Comparison of ENCODE assay signal across 17 mouse cellular contexts in genomic region chr16:32935088-32935487, GRCm38 (mm10). TPM values are rescaled to one million over a fixed set of nuclear protein-coding genes. Genes with fewer than 3 reads are reported as not detected.
A peak's percentile ranks its signal among the peaks of the same experiment; 100 is the strongest.
DNase-seq lines count a peak whose midpoint lies in the region; ATAC-seq and TF ChIP-seq lines count a peak whose summit lies in the region.
"Had no signal": no experiment of that assay in that cellular context is flagged by ENCODE, and none has a peak within 500 bp of the region (broad histone marks: within the 10 kb centered on the region; RNA-seq: fewer than 3 reads in every experiment).

No protein-coding gene starts in this region.

- no peak for DNase-seq in embryonic facial prominence, embryonic 10.5 days (ENCODE audit: low spot score)
- no peak for DNase-seq in heart, adult 18-20 months
- no peak for DNase-seq in left cerebral cortex, adult 2 months (ENCODE audit: extremely low spot score in 1 of 2, low spot score in 2 of 2)
- no peak for DNase-seq in left cerebral cortex, postnatal 4 days
- DNase-seq in induced T-regulatory cell, adult 2 months (ENCODE audit: low read depth) = peak; percentile 25
- no peak for DNase-seq in embryo, embryonic 10.5 days (ENCODE audit: low spot score)
- DNase-seq: adrenal gland, adult 8-10 months; cerebellum, adult 11-12 months; cerebellum, postnatal 36 days; forebrain, postnatal 0 days; gastrocnemius, postnatal 14 days had no signal

- no peak overlapping the region for H3K4me3 ChIP-seq in embryonic facial prominence, embryonic 13.5 days
- H3K4me3 ChIP-seq in embryonic facial prominence, embryonic 10.5 days = no peak overlapping the region
- no peak overlapping the region for H3K4me3 ChIP-seq in heart, embryonic 15.5 days
- no peak overlapping the region for H3K4me3 ChIP-seq in left cerebral cortex, adult 2 months
- H3K4me3 ChIP-seq: limb, embryonic 12.5 days had no signal

- no peak for ATAC-seq in embryonic facial prominence, embryonic 13.5 days (ENCODE audit: insufficient number of reproducible peaks, insufficient read depth, low FRiP score, low TSS enrichment, low read depth)
- ATAC-seq in heart, embryonic 15.5 days (replicated peaks; ENCODE audit: insufficient number of reproducible peaks, insufficient read depth, low FRiP score, low read depth) = no peak
- ATAC-seq: forebrain, postnatal 0 days; hindbrain, postnatal 0 days; midbrain, embryonic 16.5 days had no signal

- H3K9me3 ChIP-seq in embryonic facial prominence, embryonic 13.5 days = no peaks in the 10 kb centered on the region
- H3K9me3 ChIP-seq in embryonic facial prominence, embryonic 10.5 days = no peaks in the 10 kb centered on the region
- H3K9me3 ChIP-seq in heart, embryonic 15.5 days (replicated peaks) = no peaks in the 10 kb centered on the region
- H3K9me3 ChIP-seq: limb, embryonic 12.5 days had no signal

- H3K36me3 ChIP-seq in embryonic facial prominence, embryonic 13.5 days = no peaks in the 10 kb centered on the region
- H3K36me3 ChIP-seq in embryonic facial prominence, embryonic 10.5 days (replicated peaks) = no peaks in the 10 kb centered on the region
- no peaks in the 10 kb centered on the region for H3K36me3 ChIP-seq in heart, embryonic 15.5 days
- H3K36me3 ChIP-seq: limb, embryonic 12.5 days had no signal

- 78% methylated on average over 1 of the region's 1 CpGs for WGBS in embryonic facial prominence, embryonic 13.5 days
- 80% methylated on average over 1 of the region's 1 CpGs for WGBS in embryonic facial prominence, embryonic 10.5 days
- 45% methylated on average over 1 of the region's 1 CpGs for WGBS in heart, embryonic 15.5 days

- intact Hi-C loops in left cerebral cortex, adult 2 months (cut with DNase I) = no loop called here
- intact Hi-C loops in left cerebral cortex, postnatal 4 days (cut with DNase I) = no loop called here

- no peaks in the 10 kb centered on the region for H3K27me3 ChIP-seq in embryonic facial prominence, embryonic 13.5 days
- H3K27me3 ChIP-seq in embryonic facial prominence, embryonic 10.5 days (replicated peaks; ENCODE audit: low read depth, poor library complexity, severe bottlenecking) = no peaks in the 10 kb centered on the region
- no peaks in the 10 kb centered on the region for H3K27me3 ChIP-seq in heart, embryonic 15.5 days
- H3K27me3 ChIP-seq: limb, embryonic 12.5 days had no signal

- TF ChIP-seq CTCF in left cerebral cortex, adult 2 months (IDR thresholded peaks at IDR 0.05) = no peak

- H3K27ac ChIP-seq in embryonic facial prominence, embryonic 13.5 days = peak overlapping the region; percentile 11; the same call in 1 of the 2 replicates
- H3K27ac ChIP-seq in embryonic facial prominence, embryonic 10.5 days (replicated peaks) = no peak overlapping the region
- peak overlapping the region; percentile 32; the same call in 1 of the 2 replicates for H3K27ac ChIP-seq in heart, embryonic 15.5 days
- peak overlapping the region; percentile 48 for H3K27ac ChIP-seq in left cerebral cortex, adult 2 months
- H3K27ac ChIP-seq: hindbrain, postnatal 0 days; limb, embryonic 12.5 days; liver, embryonic 14.5 days had no signal

- no peak overlapping the region for H3K4me2 ChIP-seq in embryonic facial prominence, embryonic 13.5 days
- no peak overlapping the region for H3K4me2 ChIP-seq in heart, embryonic 15.5 days
- H3K4me2 ChIP-seq: limb, embryonic 12.5 days had no signal

- H3K4me1 ChIP-seq in embryonic facial prominence, embryonic 13.5 days = peaks cover 16% of the 10 kb centered on the region
- peaks cover 16% of the 10 kb centered on the region for H3K4me1 ChIP-seq in embryonic facial prominence, embryonic 10.5 days
- H3K4me1 ChIP-seq in heart, embryonic 15.5 days (replicated peaks) = peaks cover 9% of the 10 kb centered on the region
- H3K4me1 ChIP-seq: limb, embryonic 12.5 days had no signal

- H3K9ac ChIP-seq in embryonic facial prominence, embryonic 13.5 days = no peak overlapping the region
- no peak overlapping the region for H3K9ac ChIP-seq in heart, embryonic 15.5 days
- H3K9ac ChIP-seq: forebrain, postnatal 0 days; limb, embryonic 12.5 days; liver, embryonic 14.5 days had no signal

RNA-seq across cellular contexts. Expression of gene Lrch3, which starts 21.2 kb away (rescaled TPM):
- 32.7 and 34.1 TPM in 2 replicates for polyA plus RNA-seq in embryonic facial prominence, embryonic 13.5 days (2015; fragmentation: Nextera tagmentation; extraction: Ambion mirVana)
- 31.4 and 32.3 TPM in 2 replicates for polyA plus RNA-seq in embryonic facial prominence, embryonic 10.5 days (2016; fragmentation: Nextera tagmentation; extraction: Ambion mirVana)
- 15.0 and 15.8 TPM in 2 replicates for polyA plus RNA-seq in heart, embryonic 15.5 days (2015; fragmentation: Nextera tagmentation; extraction: Ambion mirVana)
- 10 to 100 TPM; 19.9 to 21.4 TPM for total RNA-seq in heart, adult 18-20 months (2021)
- total RNA-seq in left cerebral cortex, adult 2 months (2021) = 10 to 100 TPM; 37.7 to 39.3 TPM
- 10 to 100 TPM; 46.9 to 47.9 TPM for total RNA-seq in left cerebral cortex, postnatal 4 days (2021)

RNA-seq across cellular contexts. Expression of gene Rubcn, which starts 57.5 kb away (rescaled TPM):
- polyA plus RNA-seq in embryonic facial prominence, embryonic 13.5 days (2015; fragmentation: Nextera tagmentation; extraction: Ambion mirVana) = 16.0 and 20.3 TPM in 2 replicates
- polyA plus RNA-seq in embryonic facial prominence, embryonic 10.5 days (2016; fragmentation: Nextera tagmentation; extraction: Ambion mirVana) = 17.7 and 19.9 TPM in 2 replicates
- polyA plus RNA-seq in heart, embryonic 15.5 days (2015; fragmentation: Nextera tagmentation; extraction: Ambion mirVana) = 27.0 and 34.0 TPM in 2 replicates
- 10 to 100 TPM; 28.3 to 29.7 TPM for total RNA-seq in heart, adult 18-20 months (2021)
- 10 to 100 TPM; 69.8 to 73.7 TPM for total RNA-seq in left cerebral cortex, adult 2 months (2021)
- total RNA-seq in left cerebral cortex, postnatal 4 days (2021) = 10 to 100 TPM; 72.4 to 78.3 TPM

RNA-seq across cellular contexts. Expression of gene Fyttd1, which starts 57.8 kb away (rescaled TPM):
- 108 and 114 TPM in 2 replicates for polyA plus RNA-seq in embryonic facial prominence, embryonic 13.5 days (2015; fragmentation: Nextera tagmentation; extraction: Ambion mirVana)
- polyA plus RNA-seq in embryonic facial prominence, embryonic 10.5 days (2016; fragmentation: Nextera tagmentation; extraction: Ambion mirVana) = 102 and 104 TPM in 2 replicates
- polyA plus RNA-seq in heart, embryonic 15.5 days (2015; fragmentation: Nextera tagmentation; extraction: Ambion mirVana) = 101 and 125 TPM in 2 replicates
- total RNA-seq in heart, adult 18-20 months (2021) = 100 to 1,000 TPM; 105 to 106 TPM
- total RNA-seq in left cerebral cortex, adult 2 months (2021) = 100 to 1,000 TPM; 112 to 119 TPM
- 100 to 1,000 TPM; 120 to 139 TPM for total RNA-seq in left cerebral cortex, postnatal 4 days (2021)
